Mouse (Mus musculus) left cerebral cortex, adult 2 months (tissue): ENCODE data around the gene Pafah2. TPM values are rescaled to one million over a fixed set of nuclear protein-coding genes. Genes with fewer than 3 reads are reported as not detected.

Experiments
- DNase-seq, 2 experiments: peaks; one replicate each; pipeline ENCODE4 v3.0.0; 2021 to 2022; ENCODE audit warnings: low spot score in 2 of 2, mixed read lengths in 1 of 2; ENCODE audit errors: extremely low spot score in 1 of 2
- H3K27ac ChIP-seq: fragments of 200-600 bp; 2 replicates; pipeline ENCODE4 v1.8.1; 2022
- H3K4me3 ChIP-seq: fragments of 200-600 bp; 2 replicates; pipeline ENCODE4 v1.8.1; 2022
- CTCF ChIP-seq: fragments of 200-600 bp; IDR thresholded peaks from 2 replicates; pipeline ENCODE4 v1.8.1; 2022; ENCODE audit warnings: antibody characterized with exemption, mild to moderate bottlenecking, moderate library complexity
- intact Hi-C: fragments of 180-260 bp; cut with DNase I; formaldehyde crosslinking; loops from one replicate; pipeline ENCODE4 v1.15.1; 2025
- total RNA-seq, 2 experiments: library from RNA; stranded (reverse); gene quantifications; 2 replicates each; pipeline ENCODE4 v1.2.3; 2021

Gene Pafah2
- total RNA-seq, 2 experiments from 2014 or later = 6.5 to 6.9 TPM

DNA sequence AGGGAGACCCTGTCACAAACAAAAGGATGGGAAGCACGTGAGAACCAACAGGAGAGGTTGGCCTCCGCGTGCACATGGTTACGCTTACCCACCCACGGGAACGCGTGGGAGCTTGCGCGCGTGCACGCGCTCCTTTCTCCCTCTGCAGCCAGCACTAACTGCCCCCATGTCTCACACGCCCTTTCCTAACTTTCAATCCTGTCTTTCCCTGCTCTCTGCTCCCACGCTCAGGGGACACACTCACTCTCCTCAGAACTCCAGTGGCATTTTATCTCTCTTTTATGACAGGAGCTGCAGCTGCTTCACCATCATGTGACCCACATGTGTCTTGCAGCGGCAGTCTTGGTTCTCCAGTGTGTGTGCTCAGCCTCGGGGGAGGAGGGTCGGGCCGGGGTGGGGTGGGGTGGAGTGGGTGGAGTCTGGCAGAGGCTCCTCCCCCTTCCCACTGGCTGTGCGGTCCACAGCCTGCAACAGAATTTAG is 5.1 kb downstream of the Pafah2 start:
- Histone ChIP-seq H3K4me3 (peak overlapping the region; percentile 28), H3K27ac (peak overlapping the region; percentile 91)
- peak; percentile 78 to 80 for DNase-seq
- intact Hi-C loops = loop anchor here (1.0 kb wide), 1 partner anchor 44 kb away; no protein-coding TSS in a partner anchor
- TF ChIP-seq CTCF = no peak

DNA sequence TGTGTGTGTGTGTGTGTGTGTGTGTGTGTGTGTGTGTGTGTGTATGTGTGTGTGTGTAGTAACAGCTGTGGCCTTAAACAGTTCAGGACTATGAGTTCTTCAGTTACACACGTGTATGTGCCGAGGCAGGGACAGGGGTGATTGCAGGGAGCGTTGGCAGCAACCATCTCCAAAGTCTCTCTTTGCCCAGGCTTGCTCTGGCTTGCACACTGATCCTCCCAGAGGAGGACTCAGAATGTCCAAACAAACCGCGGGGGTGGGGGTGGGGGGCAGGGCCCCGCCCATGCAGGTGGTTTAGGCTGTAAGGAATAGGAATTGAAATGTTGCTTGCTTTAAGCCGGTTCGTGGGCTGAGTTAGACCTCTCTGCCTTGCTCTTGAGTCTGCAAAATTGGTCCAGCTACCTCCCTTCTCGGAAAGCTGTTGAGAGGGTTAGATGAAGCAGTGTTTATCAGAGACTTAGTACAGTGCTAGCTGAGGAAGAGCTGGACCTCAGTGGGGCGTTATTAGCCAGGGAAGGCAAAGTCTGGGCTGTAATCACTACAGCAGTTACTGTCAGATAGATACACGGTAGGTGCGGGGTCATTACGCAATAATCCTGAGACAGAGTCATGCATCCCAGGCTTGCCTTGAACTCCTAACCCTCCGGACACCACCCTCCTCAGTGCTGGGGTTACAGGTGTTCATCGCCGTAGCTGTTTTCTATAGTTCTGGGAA is 5.9 kb downstream of the Pafah2 start:
- no peak for DNase-seq
- peak overlapping the region; percentile 90 for H3K27ac ChIP-seq
- H3K4me3 ChIP-seq = no peak overlapping the region
- intact Hi-C loops = loop anchor here (1.0 kb wide), 1 partner anchor 43 kb away; no protein-coding TSS in a partner anchor
- TF ChIP-seq CTCF = no peak

DNA sequence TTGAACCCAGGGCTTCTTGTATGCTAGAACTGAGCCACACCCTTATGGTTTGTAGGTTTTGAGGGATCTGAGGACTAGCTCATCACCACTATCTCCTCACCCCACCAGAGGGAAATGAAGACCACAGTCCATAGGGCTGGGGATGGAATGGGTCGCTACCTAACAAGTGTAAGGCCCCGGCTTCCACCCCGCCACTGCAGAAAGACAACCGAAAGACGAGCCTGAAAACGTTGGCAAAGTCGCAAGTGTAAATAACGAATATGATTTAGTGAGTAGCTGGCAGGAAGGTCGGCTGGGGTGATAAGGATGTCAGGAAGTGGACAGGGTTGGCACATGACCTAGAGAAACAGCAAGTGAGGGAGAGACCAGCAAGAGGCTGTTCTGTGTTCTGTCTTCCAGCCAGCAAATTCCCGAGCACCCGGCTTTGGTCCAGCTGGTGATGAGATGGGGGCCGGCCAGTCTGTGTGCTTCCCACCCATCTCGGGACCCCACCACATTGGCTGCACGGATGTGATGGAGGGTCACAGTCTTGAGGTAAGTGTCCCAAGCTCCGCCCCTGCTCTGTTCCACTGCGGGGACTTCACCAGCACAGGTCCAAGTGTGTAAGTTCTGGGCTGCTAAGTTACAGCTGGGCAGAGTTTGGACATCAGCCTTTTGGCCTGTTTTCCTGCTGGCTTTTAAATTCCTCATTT is 6.6 kb downstream of the Pafah2 start:
- Histone ChIP-seq H3K27ac (peak overlapping the region; percentile 90), H3K4me3 (no peak overlapping the region)
- intact Hi-C loops = no loop called here
- DNase-seq = no peak
- TF ChIP-seq CTCF = no peak

DNA sequence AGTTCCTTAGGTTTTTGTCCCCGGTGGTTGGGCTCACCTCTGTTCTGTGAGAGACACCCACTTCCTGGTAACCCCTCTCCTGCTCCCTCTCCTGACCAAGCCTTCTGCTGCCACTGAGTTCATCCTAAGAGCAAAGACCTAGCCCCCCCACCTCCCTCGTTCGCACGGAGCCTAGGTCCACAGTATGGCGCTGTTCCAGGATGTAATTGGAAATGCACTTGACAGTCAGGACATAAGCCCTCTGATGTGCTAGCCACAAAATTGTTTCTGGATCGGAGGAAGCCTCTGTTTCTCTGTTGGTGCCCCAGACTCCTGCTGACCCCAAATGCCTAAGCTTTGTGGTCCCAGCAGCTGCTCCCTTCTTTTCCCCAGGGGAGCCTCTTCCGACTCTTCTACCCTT is 7.6 kb downstream of the Pafah2 start:
- intact Hi-C loops = no loop called here
- DNase-seq = no peak
- Histone ChIP-seq H3K4me3 (no peak overlapping the region), H3K27ac (peak overlapping the region; percentile 90)
- no peak for TF ChIP-seq CTCF

DNA sequence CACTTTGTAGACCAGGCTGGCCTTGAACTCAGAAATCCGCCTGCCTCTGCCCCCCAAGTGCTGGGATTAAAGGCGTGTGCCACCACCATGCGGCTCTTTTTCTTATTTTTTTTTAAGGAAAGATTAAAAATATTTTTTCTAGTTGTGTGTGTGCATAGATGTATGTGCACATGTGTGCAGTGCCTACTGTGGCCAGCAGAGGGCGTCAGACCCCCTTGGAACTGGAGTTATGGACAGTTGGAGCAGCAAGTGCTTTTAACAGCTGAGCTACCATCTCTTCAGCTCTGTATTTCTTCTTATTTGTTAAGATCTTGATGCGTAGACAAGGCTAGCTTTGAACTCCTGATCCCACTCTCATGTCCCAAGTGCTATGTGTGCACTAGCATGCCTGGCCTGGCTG is 13.2 kb downstream of the Pafah2 start:
- Histone ChIP-seq H3K4me3 (no peak overlapping the region), H3K27ac (no peak overlapping the region)
- DNase-seq = no peak
- TF ChIP-seq CTCF = peak; percentile 44
- intact Hi-C loops = no loop called here

DNA sequence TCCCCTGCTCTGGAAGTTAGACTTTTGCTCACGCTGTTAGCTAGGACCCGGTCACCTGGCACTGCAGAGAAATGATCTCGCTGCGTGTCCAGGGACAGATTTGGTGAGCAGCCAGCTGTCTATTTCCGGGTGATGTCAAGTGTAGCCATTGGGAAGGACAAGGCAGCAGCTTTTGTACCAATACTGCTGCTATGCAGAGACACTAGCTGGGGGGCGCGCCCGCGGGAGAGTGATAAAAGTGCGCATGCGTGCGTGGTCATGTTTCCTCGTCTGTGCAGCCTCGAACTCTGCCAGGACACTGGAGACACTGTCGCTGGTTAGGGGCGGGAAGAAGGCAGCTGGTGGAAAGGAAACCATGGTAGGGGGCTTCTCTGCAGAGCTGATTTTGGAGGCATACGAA is 20.1 kb downstream of the Pafah2 start:
- intact Hi-C loops = no loop called here
- peak overlapping the region; percentile 97 for H3K27ac ChIP-seq
- TF ChIP-seq CTCF = no peak; the same call in 1 of the 2 replicates
- peak in 1 of 2 experiments; percentile 62 for DNase-seq
- H3K4me3 ChIP-seq = no peak overlapping the region

DNA sequence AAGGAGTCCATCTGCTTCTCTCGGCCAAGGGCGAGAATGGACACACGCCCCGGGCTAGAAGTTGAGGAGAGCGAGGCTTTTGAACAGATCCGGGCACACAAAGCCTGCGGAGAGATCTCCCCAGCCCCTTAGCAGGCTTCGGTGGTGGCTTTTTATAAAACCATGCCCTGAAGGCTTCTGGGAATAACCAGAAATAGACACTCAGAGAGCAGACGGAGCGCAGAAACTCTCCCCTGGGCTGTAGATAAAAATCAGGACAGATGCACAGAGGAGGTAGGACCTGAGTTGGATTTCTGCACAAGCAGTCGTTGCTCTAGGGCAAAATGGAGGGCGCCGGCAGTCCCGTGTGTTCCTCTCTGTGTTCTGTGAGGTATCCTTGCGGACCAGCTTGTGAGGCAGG is 20.5 kb downstream of the Pafah2 start:
- intact Hi-C loops = no loop called here
- peak overlapping the region; percentile 97 for H3K27ac ChIP-seq
- TF ChIP-seq CTCF = no peak
- no peak for DNase-seq
- 0 out of 2 replicates have a peak overlapping the region, but pooled peaks have one; percentile 17 for H3K4me3 ChIP-seq

DNA sequence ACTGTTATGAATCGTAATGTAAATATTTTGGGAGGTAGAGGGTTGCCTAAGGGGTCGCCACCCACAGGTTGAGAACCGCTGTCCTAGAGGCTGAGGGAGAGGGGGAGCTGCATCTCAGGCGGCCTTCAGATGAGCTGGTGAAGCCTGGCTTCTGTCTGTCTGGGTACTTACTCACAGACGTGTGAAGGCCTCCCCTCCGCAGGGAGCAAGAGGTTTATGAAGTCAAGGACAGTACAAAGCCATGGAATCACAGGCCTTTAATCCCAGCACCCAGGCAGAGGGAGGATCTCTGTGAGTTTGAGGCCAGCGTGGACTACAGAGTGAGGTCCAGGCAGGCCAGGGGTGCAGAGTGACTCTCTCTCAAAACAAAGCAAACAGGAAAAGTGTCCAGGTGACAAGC is 21.0 kb downstream of the Pafah2 start:
- peak overlapping the region; percentile 97 for H3K27ac ChIP-seq
- TF ChIP-seq CTCF = no peak
- intact Hi-C loops = no loop called here
- DNase-seq = no peak
- H3K4me3 ChIP-seq = no peak overlapping the region

DNA sequence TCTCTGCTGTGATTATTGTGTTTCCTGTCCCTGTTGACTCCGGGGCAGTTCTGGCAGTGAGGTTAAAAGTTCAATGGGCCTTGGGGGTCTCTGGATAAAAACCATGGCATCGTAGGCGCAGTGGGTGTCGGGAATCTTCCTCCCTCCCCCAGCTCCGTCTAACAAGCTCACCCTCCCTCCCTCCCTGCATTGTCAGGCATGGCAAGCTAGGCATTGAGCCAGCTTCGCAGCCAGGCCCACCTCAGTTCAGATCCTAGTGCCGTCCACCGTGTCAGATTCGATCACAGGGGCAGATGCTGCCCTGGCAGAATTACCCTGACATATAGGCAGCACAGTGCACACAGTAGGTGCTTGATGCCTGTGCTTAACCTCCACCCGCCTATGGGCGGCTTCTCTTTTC is 25.9 kb downstream of the Pafah2 start:
- H3K27ac ChIP-seq = no peak overlapping the region
- TF ChIP-seq CTCF = no peak
- intact Hi-C loops = no loop called here
- DNase-seq = no peak
- H3K4me3 ChIP-seq = no peak overlapping the region

DNA sequence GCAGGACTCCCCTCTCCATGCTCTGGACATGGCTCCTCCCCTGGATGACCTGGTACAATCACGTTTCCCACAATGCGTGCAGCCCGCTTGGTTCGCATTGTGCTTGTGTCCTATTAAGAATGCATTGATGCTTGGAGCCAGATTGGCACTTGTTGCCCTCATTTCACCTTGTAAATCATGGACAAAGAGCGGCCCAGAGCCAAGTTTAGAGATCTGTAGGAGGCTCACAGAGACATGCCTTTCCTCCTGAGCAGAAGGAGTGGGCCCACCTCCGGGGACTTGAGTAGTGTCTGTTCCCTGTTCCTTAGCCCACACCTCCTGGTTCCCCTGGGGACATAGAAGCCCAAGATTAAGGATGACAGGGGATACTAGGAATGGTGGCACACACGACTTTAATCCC is 27.8 kb downstream of the Pafah2 start:
- DNase-seq = no peak
- H3K27ac ChIP-seq = no peak overlapping the region
- intact Hi-C loops = no loop called here
- TF ChIP-seq CTCF = no peak
- no peak overlapping the region for H3K4me3 ChIP-seq

DNA sequence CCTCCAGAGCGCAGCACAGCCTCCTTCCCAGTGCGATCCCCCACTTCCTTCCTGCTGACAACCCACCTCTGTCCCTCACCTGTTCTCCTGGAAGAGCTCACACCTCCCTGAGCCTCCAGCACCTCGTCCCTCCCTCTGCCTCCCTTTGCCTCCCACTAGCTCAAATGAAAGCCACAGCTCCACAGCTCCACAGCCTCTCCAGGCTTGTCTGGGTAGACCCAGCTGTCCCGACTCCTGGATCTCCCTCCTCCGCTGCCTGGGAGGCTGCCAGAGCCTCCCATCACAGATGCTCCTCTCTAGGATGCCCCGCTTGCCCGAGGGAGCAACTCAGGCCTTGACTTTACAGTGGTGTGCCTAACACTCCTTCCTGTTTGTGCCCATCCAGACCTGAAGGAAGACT is 29.0 kb downstream of the Pafah2 start:
- peak overlapping the region; percentile 66 for H3K27ac ChIP-seq
- DNase-seq = peak in 1 of 2 experiments; percentile 45
- intact Hi-C loops = no loop called here
- H3K4me3 ChIP-seq = no peak overlapping the region
- no peak for TF ChIP-seq CTCF

DNA sequence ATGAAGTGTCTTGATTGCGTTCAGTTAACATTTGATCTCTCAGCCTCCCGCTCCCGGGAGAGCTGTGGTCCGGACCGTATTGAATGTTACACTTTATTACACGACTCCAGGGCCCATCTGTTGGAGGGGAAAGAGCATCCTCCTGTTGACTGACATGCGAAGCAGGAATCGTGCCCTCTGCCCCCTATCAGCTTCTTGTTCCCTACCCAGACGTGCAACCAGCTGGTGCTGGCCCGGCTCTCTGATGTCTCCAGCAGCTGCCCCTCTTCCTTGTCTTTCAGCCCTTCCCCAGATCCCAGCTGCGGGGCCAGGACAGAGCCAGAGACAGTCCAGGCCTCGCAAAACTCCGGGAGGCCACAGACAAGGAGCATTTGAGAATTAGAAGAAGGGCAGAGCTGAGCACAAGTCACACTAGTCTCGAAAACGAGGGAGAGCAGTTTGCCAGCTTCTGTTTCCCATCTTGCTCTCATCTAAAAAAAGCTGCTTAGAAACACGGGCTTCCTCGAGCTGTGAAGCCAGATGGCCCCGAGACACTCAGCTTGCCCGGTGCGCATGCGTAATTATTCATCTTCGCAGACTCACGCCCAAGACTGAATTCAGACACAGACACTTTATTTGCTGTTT is 34.4 kb downstream of the Pafah2 start:
- Histone ChIP-seq H3K4me3 (no peak overlapping the region), H3K27ac (peak overlapping the region; percentile 93)
- no peak for TF ChIP-seq CTCF
- peak; percentile 84 for DNase-seq
- intact Hi-C loops = loop anchor here (1.0 to 2.0 kb wide), 3 partner anchors 14 to 39 kb away; partner anchors contain the start of gene Pafah2
